Mouse (Mus musculus) kidney, embryonic 16.5 days (tissue): ENCODE results near the gene Dusp22. TPM values are rescaled to one million over a fixed set of nuclear protein-coding genes. Genes with fewer than 3 reads are reported as not detected.

ENCODE experiments used
- ATAC-seq: fragments of 200-750 bp; cut with Nextera tagmentation; 2 replicates; pipeline ENCODE4 v1.8.0; 2017; ENCODE audit warnings: moderate TSS enrichment; ENCODE audit not compliant: low FRiP score, low TSS enrichment
- H3K27ac ChIP-seq: fragments of 300-500 bp; sonication (generic); 2 replicates; pipeline ENCODE4 v1.5.1; 2014; ENCODE audit warnings: low read length
- H3K27me3 ChIP-seq: fragments of 300-500 bp; sonication (generic); 2 replicates; pipeline ENCODE4 v1.6.1; 2014; ENCODE audit warnings: low read length, control low read depth, mixed read lengths; ENCODE audit not compliant: insufficient read depth
- H3K36me3 ChIP-seq: fragments of 300-500 bp; sonication (generic); 2 replicates; pipeline ENCODE4 v1.6.1; 2014; ENCODE audit warnings: low read length, control low read depth, mixed read lengths; ENCODE audit not compliant: insufficient read depth
- H3K4me1 ChIP-seq: fragments of 300-500 bp; sonication (generic); 2 replicates; pipeline ENCODE4 v1.6.1; 2014; ENCODE audit warnings: low read length, control low read depth, mixed read lengths; ENCODE audit not compliant: insufficient read depth
- H3K4me2 ChIP-seq: fragments of 300-500 bp; sonication (generic); replicated peaks from 2 replicates; pipeline ENCODE4 v1.6.1; 2014; ENCODE audit warnings: low read depth, low read length
- H3K4me3 ChIP-seq: fragments of 300-500 bp; sonication (generic); 2 replicates; pipeline ENCODE4 v1.5.1; 2014; ENCODE audit warnings: mild to moderate bottlenecking, low read length
- H3K9ac ChIP-seq: fragments of 300-500 bp; sonication (generic); replicated peaks from 2 replicates; pipeline ENCODE4 v1.6.1; 2014; ENCODE audit warnings: low read length
- H3K9me3 ChIP-seq: fragments of 300-500 bp; sonication (generic); 2 replicates; pipeline ENCODE4 v1.6.1; 2016; ENCODE audit warnings: low read length, control low read depth
- WGBS: fragments of 180-500 bp; shearing (Covaris S2); extraction: QIAGEN DNeasy Blood & Tissue Kit; methylation state at CpG from one replicate; pipeline ENCODE4 v1.1.7; 2014; 5-methylcytosine and 5-hydroxymethylcytosine counted together
- polyA plus RNA-seq: library from polyadenylated mRNA; unstranded; fragments of >200 nt; fragmentation: Nextera tagmentation; extraction: Ambion mirVana; gene quantifications from 2 replicates; pipeline ENCODE4 v1.2.1, GENCODE M21; 2015

Gene Dusp22
- polyA plus RNA-seq, 1 experiment from 2014 or later = 20.4 TPM

DNA sequence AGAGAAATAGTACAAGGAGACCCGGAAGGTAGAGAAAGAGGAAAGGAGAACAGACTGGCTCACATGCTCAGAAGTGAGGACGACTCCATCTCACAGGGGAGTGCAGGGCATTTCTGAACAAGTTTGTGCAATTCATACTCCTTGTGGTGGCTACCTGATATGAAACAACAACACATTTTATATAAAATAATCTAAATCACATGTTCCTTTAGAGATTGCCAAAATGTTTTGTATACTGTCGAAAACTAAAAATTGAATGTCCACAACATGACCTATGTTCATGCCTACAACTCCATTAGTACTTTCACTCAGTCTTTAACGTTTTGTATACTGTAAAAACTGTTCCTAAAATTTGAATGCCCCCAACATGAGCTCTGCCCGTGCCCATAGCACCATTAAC, 81.4 kb downstream of the Dusp22 start:
- Histone ChIP-seq H3K36me3 (no peaks in the 10 kb centered on the region), H3K27me3 (peaks cover 5% of the 10 kb centered on the region; the same call in 1 of the 2 replicates), H3K4me3 (no peak overlapping the region), H3K27ac (no peak overlapping the region), H3K4me1 (no peaks in the 10 kb centered on the region), H3K9me3 (no peaks in the 10 kb centered on the region), H3K4me2 (no peak overlapping the region), H3K9ac (no peak overlapping the region)
- no peak for ATAC-seq
- 78% methylated on average over 5 of the region's 5 CpGs for WGBS

DNA sequence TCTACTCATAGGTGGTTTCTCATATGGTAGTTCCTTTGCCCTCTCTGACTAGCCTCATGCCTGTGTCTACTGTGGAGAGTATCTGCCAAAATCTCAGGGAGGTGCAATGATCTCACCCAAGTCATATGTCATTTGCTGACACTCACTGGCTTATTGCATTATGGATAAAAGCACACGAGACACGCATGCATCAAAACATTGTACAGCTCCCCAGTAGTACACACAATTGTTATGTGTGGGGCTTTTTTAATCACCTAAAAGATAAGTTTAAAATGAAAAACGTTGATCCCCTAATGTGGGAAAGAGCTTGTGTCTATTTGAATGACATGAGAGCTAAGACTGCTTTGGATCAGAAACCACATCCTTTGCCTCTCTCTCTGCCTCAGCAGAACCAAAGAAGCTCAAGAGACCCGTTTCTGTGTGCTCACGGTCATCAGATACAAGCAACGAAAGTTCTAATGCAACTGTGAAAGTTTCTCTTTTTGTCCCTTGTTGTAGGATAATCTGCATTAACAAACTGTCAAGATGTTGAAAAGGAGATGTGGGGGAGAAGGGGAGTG, 82.7 kb downstream of the Dusp22 start:
- Histone ChIP-seq H3K9me3 (no peaks in the 10 kb centered on the region), H3K36me3 (no peaks in the 10 kb centered on the region), H3K27me3 (peaks cover 15% of the 10 kb centered on the region), H3K4me3 (no peak overlapping the region), H3K27ac (no peak overlapping the region), H3K4me1 (no peaks in the 10 kb centered on the region), H3K9ac (no peak overlapping the region), H3K4me2 (no peak overlapping the region)
- 73% methylated on average over 6 of the region's 6 CpGs for WGBS
- ATAC-seq = no peak

DNA sequence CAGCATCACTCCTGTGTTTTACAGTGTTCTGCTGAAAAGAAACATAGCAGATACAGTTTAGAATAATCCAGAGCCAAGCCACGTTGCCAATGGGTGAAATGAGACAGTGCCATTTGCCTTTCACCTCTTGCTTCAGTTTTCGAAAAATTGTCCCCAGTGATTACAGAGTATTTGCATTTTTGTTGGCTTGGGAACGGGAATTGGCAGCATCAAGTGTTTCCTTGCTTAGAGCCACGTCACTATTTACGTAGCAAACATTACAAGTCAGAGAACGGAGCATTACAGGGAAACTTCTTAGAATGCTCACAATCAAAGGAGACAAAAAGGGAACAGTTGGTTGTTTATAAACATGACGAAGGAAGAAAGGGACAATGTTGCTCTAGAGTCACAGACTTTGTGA, 85.3 kb downstream of the Dusp22 start:
- Histone ChIP-seq H3K27ac (no peak overlapping the region), H3K4me1 (peaks cover 12% of the 10 kb centered on the region), H3K9me3 (no peaks in the 10 kb centered on the region), H3K4me3 (no peak overlapping the region), H3K9ac (no peak overlapping the region), H3K4me2 (no peak overlapping the region), H3K27me3 (peaks cover 38% of the 10 kb centered on the region), H3K36me3 (no peaks in the 10 kb centered on the region)
- no peak for ATAC-seq
- WGBS = 74% methylated on average over 7 of the region's 7 CpGs

DNA sequence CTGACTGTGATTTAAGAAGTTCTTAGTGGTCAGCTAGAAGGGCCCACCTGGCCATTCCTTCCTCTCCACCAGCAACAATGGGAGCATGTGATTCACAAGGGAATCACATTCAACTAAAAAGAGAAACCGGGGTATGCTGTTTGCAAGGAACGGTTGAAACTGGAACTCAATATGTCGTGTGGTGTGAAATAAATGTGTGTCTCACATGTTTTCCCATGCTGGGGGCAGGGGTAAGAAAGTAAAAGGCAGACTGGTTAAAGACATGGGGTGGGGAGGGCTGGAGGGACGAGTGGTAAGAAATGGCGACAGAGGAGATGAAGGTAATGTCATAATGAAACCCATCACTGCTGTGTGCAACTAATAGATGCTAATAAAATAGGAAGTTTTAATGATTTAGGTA, 87.3 kb downstream of the Dusp22 start:
- H3K4me3 ChIP-seq = no peak overlapping the region
- 77% methylated on average over 5 of the region's 5 CpGs for WGBS
- no peak overlapping the region for H3K27ac ChIP-seq
- H3K4me2 ChIP-seq = no peak overlapping the region
- H3K9me3 ChIP-seq = no peaks in the 10 kb centered on the region
- no peaks in the 10 kb centered on the region for H3K36me3 ChIP-seq
- no peak for ATAC-seq
- H3K9ac ChIP-seq = no peak overlapping the region
- peaks cover 18% of the 10 kb centered on the region for H3K4me1 ChIP-seq
- H3K27me3 ChIP-seq = peaks cover 56% of the 10 kb centered on the region

DNA sequence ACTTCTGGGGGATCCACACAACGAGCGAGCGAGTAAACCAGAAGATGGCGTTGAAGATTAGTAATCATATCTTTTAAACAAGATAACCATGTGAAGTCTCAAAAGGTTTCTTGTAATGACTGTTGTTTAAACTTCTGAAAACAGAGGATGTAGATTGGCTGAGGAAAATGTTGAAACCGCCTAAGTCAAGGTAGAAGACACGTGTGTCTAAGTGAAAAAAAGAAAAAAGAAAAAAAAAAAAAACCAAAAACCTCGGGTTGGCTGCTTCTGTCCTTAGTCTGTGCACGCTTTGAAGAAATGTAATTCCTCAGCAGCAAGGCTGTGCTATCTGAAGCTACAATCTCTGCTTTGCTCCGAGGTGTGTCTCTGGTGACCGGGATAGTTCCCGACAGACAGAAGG, 87.7 kb downstream of the Dusp22 start:
- no peak overlapping the region for H3K4me3 ChIP-seq
- H3K9ac ChIP-seq = no peak overlapping the region
- ATAC-seq = no peak
- H3K4me2 ChIP-seq = no peak overlapping the region
- 63% methylated on average over 11 of the region's 11 CpGs for whole genome bisulfite sequencing
- H3K27ac ChIP-seq = no peak overlapping the region
- no peaks in the 10 kb centered on the region for H3K9me3 ChIP-seq
- H3K27me3 ChIP-seq = peaks cover 56% of the 10 kb centered on the region
- H3K4me1 ChIP-seq = peaks cover 18% of the 10 kb centered on the region
- no peaks in the 10 kb centered on the region for H3K36me3 ChIP-seq

DNA sequence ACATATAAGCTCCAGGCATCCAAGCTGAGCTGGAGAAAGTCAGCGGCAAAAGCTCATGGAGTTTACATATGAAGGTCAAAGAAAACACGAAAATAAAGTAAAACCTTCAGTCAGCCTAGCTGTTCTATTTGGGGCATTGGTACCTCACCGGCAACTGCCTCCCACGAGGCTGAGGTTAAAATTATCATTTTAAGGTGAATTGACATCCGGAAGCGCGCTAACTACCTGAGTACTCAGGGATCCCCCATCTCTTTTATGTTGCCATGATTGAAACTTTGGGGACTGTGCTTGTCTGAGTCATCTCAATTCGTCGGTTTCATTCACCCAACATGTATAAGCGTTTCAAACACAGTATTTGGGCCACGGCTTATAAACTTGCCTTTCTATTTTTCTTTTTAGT, 88.5 kb downstream of the Dusp22 start:
- Histone ChIP-seq H3K27ac (no peak overlapping the region), H3K9me3 (no peaks in the 10 kb centered on the region), H3K4me3 (no peak overlapping the region; the same call in 1 of the 2 replicates), H3K36me3 (no peaks in the 10 kb centered on the region), H3K4me1 (peaks cover 18% of the 10 kb centered on the region), H3K9ac (no peak overlapping the region), H3K4me2 (peak overlapping the region; percentile 75; the same call in 1 of the 2 replicates), H3K27me3 (peaks cover 60% of the 10 kb centered on the region)
- no peak for ATAC-seq
- 53% methylated on average over 11 of the region's 11 CpGs for WGBS

DNA sequence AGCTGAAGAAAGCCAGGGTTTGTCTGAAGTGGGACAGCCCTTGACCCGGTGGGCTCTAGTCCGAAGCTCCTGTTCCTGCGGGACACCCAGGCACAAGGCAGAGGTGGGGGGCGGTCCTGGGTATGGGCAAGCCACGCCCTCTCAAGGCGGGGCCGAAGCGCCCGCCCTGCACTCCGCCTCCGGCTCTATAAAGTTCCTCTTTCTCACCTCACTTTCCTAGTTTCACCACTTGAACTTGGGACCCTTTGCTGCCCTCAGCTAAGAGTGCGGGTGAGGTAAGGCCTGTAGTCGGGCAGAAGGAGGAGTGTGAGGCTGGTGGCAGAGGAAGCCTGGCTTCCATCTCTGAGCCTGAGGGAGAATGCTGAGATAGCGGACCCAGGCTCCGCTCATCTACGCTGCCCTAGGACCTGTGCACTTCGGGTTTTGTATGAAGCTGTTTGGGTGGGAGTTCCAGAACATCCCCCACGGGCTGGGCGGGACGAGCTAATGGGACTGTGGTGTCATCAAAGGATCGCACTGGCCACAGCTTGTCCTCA, 89.3 kb downstream of the Dusp22 start, which contains the start of gene Irf4:
TSS of gene Irf4 (plus strand) at position 206 of the 536 bp plus-strand sequence.
- Histone ChIP-seq H3K27ac (no peak within 1 kb of the TSS), H3K4me3 (peak within 1 kb of the TSS; percentile 50), H3K4me2 (peak within 1 kb of the TSS; percentile 75), H3K27me3 (peaks cover 60% of the 10 kb centered on the region), H3K36me3 (no peaks in the 10 kb centered on the region), H3K9me3 (no peaks in the 10 kb centered on the region), H3K9ac (0 out of 2 replicates have a peak within 1 kb of the TSS, but pooled peaks have one; percentile 12), H3K4me1 (peaks cover 18% of the 10 kb centered on the region)
- peak; percentile 92 for ATAC-seq
- WGBS = under 1% methylated on average over 21 of the region's 21 CpGs

DNA sequence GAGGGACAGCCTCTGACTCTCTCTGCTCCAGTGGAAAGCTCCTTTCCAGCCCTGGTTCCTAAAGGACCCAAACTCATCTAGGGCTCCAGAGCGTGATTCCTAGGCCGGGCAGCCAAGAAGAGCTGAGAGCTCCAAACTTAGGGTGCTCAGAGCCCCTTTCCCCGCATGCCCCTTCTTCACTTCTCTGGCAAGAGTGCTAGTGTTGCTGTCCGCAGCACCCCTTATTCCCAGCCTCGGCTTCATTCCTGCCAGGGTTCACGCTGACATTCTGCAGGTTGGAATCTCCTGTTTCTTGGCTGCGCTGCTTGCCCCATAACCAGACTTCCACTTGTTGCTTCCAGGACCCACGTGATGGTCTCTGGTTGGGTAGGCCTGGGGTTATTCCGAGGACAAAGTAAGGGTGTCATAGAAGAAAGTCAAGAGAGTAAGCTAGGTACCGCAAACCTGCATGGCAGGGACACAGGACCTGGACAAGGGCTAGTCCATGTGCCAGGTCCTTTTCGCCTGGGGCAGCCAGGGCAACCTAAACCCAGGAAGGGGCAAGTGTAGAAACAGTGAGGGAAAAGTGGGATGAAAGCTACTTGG, 89.8 kb downstream of the Dusp22 start:
- Histone ChIP-seq H3K27ac (no peak overlapping the region), H3K27me3 (peaks cover 60% of the 10 kb centered on the region), H3K9me3 (no peaks in the 10 kb centered on the region), H3K4me2 (peak overlapping the region; percentile 75), H3K36me3 (no peaks in the 10 kb centered on the region), H3K9ac (0 out of 2 replicates have a peak overlapping the region, but pooled peaks have one; percentile 12), H3K4me3 (peak overlapping the region; percentile 50), H3K4me1 (peaks cover 18% of the 10 kb centered on the region)
- peak; percentile 18; the same call in 1 of the 2 replicates for ATAC-seq
- WGBS = 6% methylated on average over 11 of the region's 11 CpGs

DNA sequence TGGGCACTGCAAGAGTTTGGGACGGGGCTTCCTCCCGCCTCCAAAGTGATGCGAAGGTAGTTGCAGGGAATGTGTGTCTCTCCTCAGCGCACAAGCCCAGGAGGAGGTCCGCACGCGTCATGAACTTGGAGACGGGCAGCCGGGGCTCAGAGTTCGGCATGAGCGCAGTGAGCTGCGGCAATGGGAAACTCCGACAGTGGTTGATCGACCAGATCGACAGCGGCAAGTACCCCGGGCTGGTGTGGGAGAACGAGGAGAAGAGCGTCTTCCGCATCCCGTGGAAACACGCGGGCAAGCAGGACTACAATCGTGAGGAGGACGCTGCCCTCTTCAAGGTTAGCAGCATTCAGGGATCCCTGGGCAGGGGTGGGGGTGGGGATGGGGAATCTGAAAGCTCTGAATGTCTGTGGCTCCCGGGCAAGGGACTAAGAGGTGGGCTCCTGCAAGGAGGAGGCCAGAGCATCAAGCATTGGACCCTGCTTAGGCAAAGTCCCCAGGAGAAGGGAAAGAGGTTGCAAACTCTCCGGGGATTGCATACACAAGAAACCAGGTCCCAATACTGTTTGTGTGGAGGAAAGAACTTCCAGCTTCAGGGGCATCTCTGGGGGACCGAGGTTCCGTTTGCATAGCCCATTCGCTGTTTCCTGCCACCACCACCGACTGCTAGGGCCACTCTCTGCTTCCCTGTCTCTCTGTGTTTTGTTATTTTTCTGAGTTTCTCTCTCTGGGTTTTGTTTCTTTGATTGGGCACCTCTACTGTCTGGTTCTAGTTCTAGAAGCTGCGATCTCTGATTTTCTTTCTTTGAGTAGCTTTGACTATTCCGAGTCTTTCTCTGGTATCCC, 90.9 kb downstream of the Dusp22 start:
- Histone ChIP-seq H3K27ac (no peak overlapping the region), H3K4me1 (peaks cover 18% of the 10 kb centered on the region), H3K4me2 (peak overlapping the region; percentile 75), H3K27me3 (peaks cover 60% of the 10 kb centered on the region), H3K9me3 (no peaks in the 10 kb centered on the region), H3K9ac (no peak overlapping the region), H3K36me3 (no peaks in the 10 kb centered on the region), H3K4me3 (peak overlapping the region; percentile 50)
- 3% methylated on average over 33 of the region's 33 CpGs for WGBS
- ATAC-seq = peak; percentile 69
